Mouse (Mus musculus): ENCODE results near the gene Myo18b. TPM values are rescaled to one million over a fixed set of nuclear protein-coding genes. Genes with fewer than 3 reads are reported as not detected.

Myo18b gene
- polyA plus RNA-seq, 1 experiment from 2014 or later, result 0.14 TPM

DNA sequence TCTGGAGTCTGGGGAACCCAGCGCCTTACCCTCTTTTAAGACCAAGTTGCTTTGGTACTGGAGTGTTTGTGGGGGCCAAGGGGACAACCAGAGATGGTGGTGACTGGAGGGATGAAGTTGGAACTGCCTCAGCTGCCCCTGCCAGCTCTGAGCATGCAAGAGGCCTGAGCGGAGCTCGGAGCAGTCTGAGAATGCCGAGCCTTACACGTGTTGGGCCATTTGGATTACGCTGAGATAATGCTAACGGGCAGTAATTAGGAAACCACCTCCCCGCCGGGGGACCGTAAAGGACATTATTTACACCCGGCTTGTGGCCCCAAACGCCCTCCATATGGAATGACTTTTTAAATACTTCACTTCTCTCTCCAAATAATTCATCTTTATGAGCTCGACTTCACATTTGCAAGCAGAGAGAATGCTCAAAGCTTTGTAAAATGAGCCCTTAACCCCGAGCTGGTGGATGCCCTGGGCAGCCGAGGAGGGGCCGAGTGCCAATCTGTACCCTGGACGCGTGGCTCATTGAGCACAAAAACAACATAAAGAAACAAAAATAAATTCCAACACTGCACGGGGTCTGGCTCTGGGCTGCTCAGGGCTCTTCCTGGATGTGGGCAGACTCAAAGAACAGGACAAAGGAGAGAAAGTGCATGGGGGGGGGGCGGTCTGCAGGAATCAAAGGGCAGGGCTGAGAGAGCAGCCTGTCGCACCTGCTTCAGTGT lies 148.0 kb downstream of the Myo18b start:
- Histone ChIP-seq H3K9ac (replicated peaks; ENCODE audit: low read length) (no peak overlapping the region), H3K9me3 (replicated peaks; ENCODE audit: control insufficient read depth, low read length) (no peaks in the 10 kb centered on the region), H3K36me3 (replicated peaks; ENCODE audit: control insufficient read depth, insufficient read depth, low read depth, low read length) (no peaks in the 10 kb centered on the region), H3K27ac (replicated peaks; ENCODE audit: low read depth, low read length) (no peak overlapping the region), H3K4me3 (ENCODE audit: low read depth, low read length) (no peak overlapping the region), H3K27me3 (ENCODE audit: control insufficient read depth, insufficient read depth, low read length) (no peaks in the 10 kb centered on the region), H3K4me2 (ENCODE audit: low read depth, low read length) (no peak overlapping the region), H3K4me1 (ENCODE audit: control insufficient read depth, insufficient read depth, low read length) (no peaks in the 10 kb centered on the region)
- WGBS, result 42% methylated on average over 21 of the region's 21 CpGs
- DNase-seq (ENCODE audit: low spot score), result no peak
- no peak for ATAC-seq (replicated peaks; ENCODE audit: insufficient number of reproducible peaks, low FRiP score, low TSS enrichment, low read depth)

DNA sequence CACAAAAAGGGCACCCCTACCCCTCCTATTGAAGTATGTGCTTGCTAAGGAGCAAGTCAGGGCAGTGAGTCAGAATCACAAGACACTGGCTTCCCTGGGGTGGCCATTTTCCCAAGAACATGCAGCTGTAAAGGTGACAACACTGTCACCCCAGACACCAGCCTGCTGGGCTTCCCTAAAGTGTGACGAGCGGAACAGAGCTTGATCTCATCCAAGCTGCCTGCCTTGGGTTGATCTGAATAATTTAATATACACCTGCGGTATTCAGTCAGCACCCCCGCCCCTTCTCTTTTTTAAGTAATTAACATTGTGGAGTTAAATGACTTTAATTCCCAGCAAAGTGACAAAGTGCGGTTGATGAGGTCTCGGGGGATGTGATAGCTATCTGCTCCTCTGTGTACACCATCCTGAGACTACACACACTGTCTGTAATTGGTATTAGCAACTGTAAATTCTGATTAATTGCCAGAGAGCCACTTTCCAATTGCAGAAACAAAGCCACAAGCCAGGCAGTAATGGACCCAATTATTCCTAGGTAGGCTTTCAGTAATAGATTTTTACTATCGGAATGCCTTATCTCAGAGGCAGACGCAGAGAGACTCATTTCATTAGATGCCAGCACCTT lies 148.7 kb downstream of the Myo18b start:
- no peaks in the 10 kb centered on the region for H3K9me3 ChIP-seq (replicated peaks; ENCODE audit: control insufficient read depth, low read length)
- no peak overlapping the region for H3K4me3 ChIP-seq (ENCODE audit: low read depth, low read length)
- no peak for ATAC-seq (replicated peaks; ENCODE audit: insufficient number of reproducible peaks, low FRiP score, low TSS enrichment, low read depth)
- H3K27ac ChIP-seq (replicated peaks; ENCODE audit: low read depth, low read length), result no peak overlapping the region
- no peaks in the 10 kb centered on the region for H3K36me3 ChIP-seq (replicated peaks; ENCODE audit: control insufficient read depth, insufficient read depth, low read depth, low read length)
- 77% methylated on average over 8 of the region's 8 CpGs for WGBS
- H3K9ac ChIP-seq (replicated peaks; ENCODE audit: low read length), result no peak overlapping the region
- no peak overlapping the region for H3K4me2 ChIP-seq (ENCODE audit: low read depth, low read length)
- H3K27me3 ChIP-seq (ENCODE audit: control insufficient read depth, insufficient read depth, low read length), result no peaks in the 10 kb centered on the region
- H3K4me1 ChIP-seq (ENCODE audit: control insufficient read depth, insufficient read depth, low read length), result no peaks in the 10 kb centered on the region
- no peak for DNase-seq (ENCODE audit: low spot score)

DNA sequence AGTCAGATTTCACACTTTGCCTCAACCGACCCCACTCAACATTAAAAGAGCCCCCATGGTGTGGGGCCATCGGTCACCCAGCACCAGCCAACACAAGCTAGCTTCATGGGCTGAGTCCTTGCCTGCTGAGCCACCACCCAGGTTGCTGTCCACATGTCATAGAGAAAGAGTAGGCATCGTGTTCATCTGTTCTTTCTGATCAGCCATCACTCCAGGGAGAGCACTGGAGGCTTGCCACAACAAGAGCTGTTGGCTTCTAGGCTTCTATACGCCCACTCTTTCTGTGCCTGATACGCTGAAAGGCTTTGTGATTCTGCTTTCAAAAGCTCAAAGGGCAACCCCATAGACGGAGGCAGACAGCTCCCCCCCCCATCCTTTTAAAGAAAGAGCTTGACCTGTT lies 151.0 kb downstream of the Myo18b start:
- DNase-seq (ENCODE audit: low spot score) (no peak), ATAC-seq (replicated peaks; ENCODE audit: insufficient number of reproducible peaks, low FRiP score, low TSS enrichment, low read depth) (no peak)
- Histone ChIP-seq H3K9me3 (replicated peaks; ENCODE audit: control insufficient read depth, low read length) (no peaks in the 10 kb centered on the region), H3K4me2 (ENCODE audit: low read depth, low read length) (no peak overlapping the region), H3K27me3 (ENCODE audit: control insufficient read depth, insufficient read depth, low read length) (no peaks in the 10 kb centered on the region), H3K4me1 (ENCODE audit: control insufficient read depth, insufficient read depth, low read length) (no peaks in the 10 kb centered on the region), H3K9ac (replicated peaks; ENCODE audit: low read length) (no peak overlapping the region), H3K27ac (replicated peaks; ENCODE audit: low read depth, low read length) (no peak overlapping the region), H3K36me3 (replicated peaks; ENCODE audit: control insufficient read depth, insufficient read depth, low read depth, low read length) (no peaks in the 10 kb centered on the region), H3K4me3 (ENCODE audit: low read depth, low read length) (no peak overlapping the region)
- 79% methylated on average over 6 of the region's 6 CpGs for WGBS

DNA sequence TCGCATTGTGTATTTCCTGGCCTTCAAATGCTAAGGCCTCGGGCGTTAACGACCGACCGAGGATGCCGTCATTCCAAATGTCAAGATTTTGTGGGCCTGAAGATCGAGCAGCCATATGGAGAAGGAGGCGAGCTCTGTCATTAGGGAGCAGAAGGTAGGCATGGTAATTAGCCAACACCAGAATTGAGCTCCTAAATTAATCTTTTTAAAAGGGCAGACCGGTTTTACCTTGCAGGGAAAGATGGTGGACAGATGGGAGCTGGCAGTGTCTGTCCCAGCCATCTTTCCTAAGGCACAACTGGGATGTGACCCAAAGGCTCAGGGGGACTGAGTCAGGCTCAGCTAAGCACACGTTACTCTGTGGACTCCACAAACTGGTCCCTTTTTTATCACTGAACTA lies 151.6 kb downstream of the Myo18b start:
- no peak for ATAC-seq (replicated peaks; ENCODE audit: insufficient number of reproducible peaks, low FRiP score, low TSS enrichment, low read depth)
- no peaks in the 10 kb centered on the region for H3K27me3 ChIP-seq (ENCODE audit: control insufficient read depth, insufficient read depth, low read length)

DNA sequence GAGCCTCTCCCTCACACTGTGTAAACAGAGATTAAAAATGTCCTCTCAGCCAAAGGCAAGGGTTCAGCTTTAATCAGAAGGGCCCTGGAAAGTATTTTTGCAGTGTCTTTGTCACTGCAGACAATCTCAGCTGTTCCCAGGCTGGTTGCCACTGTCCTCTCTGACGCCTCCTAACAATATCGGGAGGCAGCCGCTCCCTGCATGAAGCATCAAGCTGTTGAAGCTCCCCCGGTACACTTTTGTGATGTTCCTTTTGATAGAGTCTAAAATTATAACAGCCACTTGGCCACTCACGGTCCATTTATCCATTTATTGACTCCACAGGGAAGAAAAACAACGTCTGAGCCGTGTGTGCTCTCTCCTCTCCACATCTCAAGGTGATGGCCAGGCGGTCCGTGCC lies 153.0 kb downstream of the Myo18b start:
- no peak overlapping the region for H3K27ac ChIP-seq (replicated peaks; ENCODE audit: low read depth, low read length)
- ATAC-seq (replicated peaks; ENCODE audit: insufficient number of reproducible peaks, low FRiP score, low TSS enrichment, low read depth) (no peak), DNase-seq (ENCODE audit: low spot score) (no peak)
- no peaks in the 10 kb centered on the region for H3K9me3 ChIP-seq (replicated peaks; ENCODE audit: control insufficient read depth, low read length)
- 84% methylated on average over 9 of the region's 9 CpGs for WGBS
- H3K36me3 ChIP-seq (replicated peaks; ENCODE audit: control insufficient read depth, insufficient read depth, low read depth, low read length), result no peaks in the 10 kb centered on the region
- no peak overlapping the region for H3K4me3 ChIP-seq (ENCODE audit: low read depth, low read length)
- no peak overlapping the region for H3K9ac ChIP-seq (replicated peaks; ENCODE audit: low read length)
- no peaks in the 10 kb centered on the region for H3K4me1 ChIP-seq (ENCODE audit: control insufficient read depth, insufficient read depth, low read length)
- H3K4me2 ChIP-seq (ENCODE audit: low read depth, low read length), result no peak overlapping the region
- H3K27me3 ChIP-seq (ENCODE audit: control insufficient read depth, insufficient read depth, low read length), result no peaks in the 10 kb centered on the region

More for the DNA sequence above, 151.6 kb downstream of the Myo18b start:
- no peak overlapping the region for H3K9ac ChIP-seq (replicated peaks; ENCODE audit: low read length)
- no peaks in the 10 kb centered on the region for H3K4me1 ChIP-seq (ENCODE audit: control insufficient read depth, insufficient read depth, low read length)
- WGBS, result 84% methylated on average over 11 of the region's 11 CpGs
- no peak overlapping the region for H3K4me2 ChIP-seq (ENCODE audit: low read depth, low read length)
- no peak overlapping the region for H3K4me3 ChIP-seq (ENCODE audit: low read depth, low read length)
- no peaks in the 10 kb centered on the region for H3K9me3 ChIP-seq (replicated peaks; ENCODE audit: control insufficient read depth, low read length)
- no peak for DNase-seq (ENCODE audit: low spot score)
- H3K36me3 ChIP-seq (replicated peaks; ENCODE audit: control insufficient read depth, insufficient read depth, low read depth, low read length), result no peaks in the 10 kb centered on the region
- H3K27ac ChIP-seq (replicated peaks; ENCODE audit: low read depth, low read length), result no peak overlapping the region

DNA sequence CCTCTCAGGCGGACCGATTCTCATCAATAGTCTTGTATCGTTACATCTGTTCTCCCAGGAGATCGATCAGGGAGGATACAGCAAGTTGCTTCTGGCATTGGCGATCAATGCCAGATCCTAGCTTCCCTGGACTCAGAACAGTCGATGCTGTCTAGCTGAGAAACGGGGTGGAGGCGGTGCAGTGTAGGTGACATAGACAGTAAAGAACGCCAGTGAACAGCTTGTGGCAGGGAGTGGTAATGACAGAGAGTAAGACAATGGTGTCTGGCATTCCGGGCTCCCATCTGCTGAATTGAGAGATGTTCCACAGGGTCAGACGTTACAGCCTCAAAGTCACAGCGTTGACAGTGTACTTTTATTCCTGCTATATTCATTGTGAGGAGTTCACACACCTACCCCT lies 155.5 kb downstream of the Myo18b start:
- no peak overlapping the region for H3K4me3 ChIP-seq (ENCODE audit: low read depth, low read length)
- H3K27ac ChIP-seq (replicated peaks; ENCODE audit: low read depth, low read length), result no peak overlapping the region
- H3K9me3 ChIP-seq (replicated peaks; ENCODE audit: control insufficient read depth, low read length), result no peaks in the 10 kb centered on the region
- H3K36me3 ChIP-seq (replicated peaks; ENCODE audit: control insufficient read depth, insufficient read depth, low read depth, low read length), result no peaks in the 10 kb centered on the region
- no peak overlapping the region for H3K4me2 ChIP-seq (ENCODE audit: low read depth, low read length)
- no peaks in the 10 kb centered on the region for H3K27me3 ChIP-seq (ENCODE audit: control insufficient read depth, insufficient read depth, low read length)
- no peak overlapping the region for H3K9ac ChIP-seq (replicated peaks; ENCODE audit: low read length)
- no peak for ATAC-seq (replicated peaks; ENCODE audit: insufficient number of reproducible peaks, low FRiP score, low TSS enrichment, low read depth)
- H3K4me1 ChIP-seq (ENCODE audit: control insufficient read depth, insufficient read depth, low read length), result no peaks in the 10 kb centered on the region
- 75% methylated on average over 12 of the region's 12 CpGs for WGBS
- DNase-seq (ENCODE audit: low spot score), result no peak

DNA sequence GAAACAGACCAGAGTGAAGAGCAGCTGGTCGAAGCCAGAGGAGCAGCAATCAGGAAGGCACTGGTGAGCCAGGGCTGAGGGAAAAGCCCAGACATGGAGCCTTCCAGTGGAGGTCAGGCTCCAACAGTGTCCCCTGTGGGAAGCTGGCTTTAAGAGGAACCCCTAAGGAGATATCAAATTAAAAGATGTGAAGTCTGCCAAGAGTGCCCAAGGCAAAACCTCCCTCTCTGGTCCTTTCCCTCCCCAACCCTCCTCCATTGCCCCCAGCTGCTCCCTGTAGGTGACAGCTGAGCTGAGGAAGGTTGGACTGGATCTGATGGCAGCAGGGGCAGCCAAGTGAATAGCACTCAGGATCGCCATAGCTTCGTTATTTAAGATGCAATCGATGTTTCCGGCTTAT lies 161.1 kb downstream of the Myo18b start:
- ATAC-seq (replicated peaks; ENCODE audit: insufficient number of reproducible peaks, low FRiP score, low TSS enrichment, low read depth) (no peak), DNase-seq (ENCODE audit: low spot score) (no peak)
- Histone ChIP-seq H3K4me2 (ENCODE audit: low read depth, low read length) (no peak overlapping the region; the same call in 1 of the 2 replicates), H3K27me3 (ENCODE audit: control insufficient read depth, insufficient read depth, low read length) (no peaks in the 10 kb centered on the region), H3K4me3 (ENCODE audit: low read depth, low read length) (no peak overlapping the region), H3K9ac (replicated peaks; ENCODE audit: low read length) (no peak overlapping the region), H3K9me3 (replicated peaks; ENCODE audit: control insufficient read depth, low read length) (no peaks in the 10 kb centered on the region), H3K27ac (replicated peaks; ENCODE audit: low read depth, low read length) (no peak overlapping the region), H3K4me1 (ENCODE audit: control insufficient read depth, insufficient read depth, low read length) (no peaks in the 10 kb centered on the region), H3K36me3 (replicated peaks; ENCODE audit: control insufficient read depth, insufficient read depth, low read depth, low read length) (no peaks in the 10 kb centered on the region)
- 72% methylated on average over 5 of the region's 5 CpGs for WGBS

DNA sequence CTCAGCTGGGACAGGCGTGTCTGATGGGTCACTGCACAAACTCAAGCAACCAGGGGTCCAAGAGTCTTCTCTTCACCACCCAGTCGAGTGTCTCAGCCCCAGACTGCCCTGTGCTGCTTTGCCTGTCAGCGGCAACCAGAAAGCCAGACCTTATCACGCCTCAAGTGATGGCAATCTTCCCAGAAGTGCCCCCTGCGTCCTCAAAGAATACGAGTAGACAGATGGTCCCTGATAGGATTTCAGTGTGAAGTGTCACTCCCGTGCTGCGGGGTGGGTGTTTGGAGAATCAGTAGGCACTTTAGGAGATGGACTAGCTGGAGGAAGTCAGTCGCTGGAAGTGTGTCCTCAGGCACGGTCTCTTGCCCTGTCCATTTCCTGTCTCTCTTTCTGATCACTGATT lies 165.6 kb downstream of the Myo18b start:
- no peaks in the 10 kb centered on the region for H3K27me3 ChIP-seq (ENCODE audit: control insufficient read depth, insufficient read depth, low read length)
- WGBS, result 65% methylated on average over 10 of the region's 10 CpGs
- H3K4me2 ChIP-seq (ENCODE audit: low read depth, low read length), result no peak overlapping the region
- no peaks in the 10 kb centered on the region for H3K4me1 ChIP-seq (ENCODE audit: control insufficient read depth, insufficient read depth, low read length)
- DNase-seq (ENCODE audit: low spot score), result no peak
- no peak overlapping the region for H3K9ac ChIP-seq (replicated peaks; ENCODE audit: low read length)
- H3K36me3 ChIP-seq (replicated peaks; ENCODE audit: control insufficient read depth, insufficient read depth, low read depth, low read length), result no peaks in the 10 kb centered on the region
- H3K4me3 ChIP-seq (ENCODE audit: low read depth, low read length), result no peak overlapping the region
- H3K27ac ChIP-seq (replicated peaks; ENCODE audit: low read depth, low read length), result no peak overlapping the region
- no peaks in the 10 kb centered on the region for H3K9me3 ChIP-seq (replicated peaks; ENCODE audit: control insufficient read depth, low read length)
- no peak for ATAC-seq (replicated peaks; ENCODE audit: insufficient number of reproducible peaks, low FRiP score, low TSS enrichment, low read depth)

All from embryonic facial prominence, embryonic 11.5 days (tissue).